Mouse (Mus musculus): Measurements from ENCODE around the gene Ska3.
A peak's percentile ranks its signal among the peaks of the same experiment; 100 is the strongest.

GRCm38 (mm10) chr14:57797991-57798931, 27.7 kb downstream of the Ska3 start, which contains the start of gene Sap18:
- no peak for TF ChIP-seq CEBPB (IDR thresholded peaks at IDR 0.05; ENCODE audit: insufficient read depth, poor library complexity, severe bottlenecking)
- TF ChIP-seq POLR2A (IDR thresholded peaks at IDR 0.05; ENCODE audit: insufficient read length, low read depth), result peak; percentile 53
- no peak for TF ChIP-seq TCF3 (IDR thresholded peaks at IDR 0.05; ENCODE audit: insufficient read length, low read depth)
- TF ChIP-seq TCF12 (IDR thresholded peaks at IDR 0.05; ENCODE audit: insufficient read depth, poor library complexity, severe bottlenecking), result no peak
- peak in 1 of 3 experiments; percentile 12 for TF ChIP-seq MYOD1 (IDR thresholded peaks at IDR 0.05; ENCODE audit: control insufficient read depth in 1 of 3, insufficient read length in 2 of 3, low read depth in 2 of 3)
- no peak for TF ChIP-seq E2F4 (IDR thresholded peaks at IDR 0.05; ENCODE audit: insufficient read depth)
- no peak for TF ChIP-seq USF1 (IDR thresholded peaks at IDR 0.05; ENCODE audit: low read depth)
- no peak for TF ChIP-seq MAX (IDR thresholded peaks at IDR 0.05; ENCODE audit: low read depth)
- no peak for TF ChIP-seq REST (IDR thresholded peaks at IDR 0.05; ENCODE audit: insufficient read depth, insufficient read length)
- no peak for TF ChIP-seq MYOG (IDR thresholded peaks at IDR 0.05; ENCODE audit: control insufficient read depth in 1 of 3, insufficient read depth in 1 of 3, insufficient read length in 2 of 3, low read depth in 2 of 3)
- no peak for TF ChIP-seq SRF (IDR thresholded peaks at IDR 0.05; ENCODE audit: control insufficient read depth, insufficient read length, low read depth)
